Mouse (Mus musculus) Muller cell, postnatal 12 days (primary cell): ENCODE results near the gene Vav3.

Experiments used
- DNase-seq: peaks from one replicate; pipeline ENCODE4 v3.0.0-alpha.2; 2015; ENCODE audit errors: inconsistent ontology term

Gene Vav3

DNA sequence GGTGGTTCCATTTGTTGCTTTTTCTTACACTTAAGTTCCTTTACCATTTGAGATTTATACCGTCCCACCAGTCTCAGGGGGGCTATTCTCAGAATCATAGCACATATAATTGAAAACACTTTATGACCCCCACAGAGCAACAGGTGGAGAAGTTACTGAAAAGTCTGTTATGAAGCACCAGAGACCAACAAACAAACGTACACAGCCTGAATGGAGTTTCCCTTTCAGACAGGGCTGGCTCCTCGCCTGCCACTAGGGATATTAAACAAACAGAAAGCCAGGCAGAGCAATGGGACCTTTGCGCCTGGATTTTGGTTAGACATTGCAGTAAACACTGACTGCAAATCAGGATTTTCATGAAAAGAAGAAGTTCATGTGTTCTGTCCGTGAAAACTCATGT is 341.4 kb downstream of the Vav3 start:
- DNase-seq, result no peak

DNA sequence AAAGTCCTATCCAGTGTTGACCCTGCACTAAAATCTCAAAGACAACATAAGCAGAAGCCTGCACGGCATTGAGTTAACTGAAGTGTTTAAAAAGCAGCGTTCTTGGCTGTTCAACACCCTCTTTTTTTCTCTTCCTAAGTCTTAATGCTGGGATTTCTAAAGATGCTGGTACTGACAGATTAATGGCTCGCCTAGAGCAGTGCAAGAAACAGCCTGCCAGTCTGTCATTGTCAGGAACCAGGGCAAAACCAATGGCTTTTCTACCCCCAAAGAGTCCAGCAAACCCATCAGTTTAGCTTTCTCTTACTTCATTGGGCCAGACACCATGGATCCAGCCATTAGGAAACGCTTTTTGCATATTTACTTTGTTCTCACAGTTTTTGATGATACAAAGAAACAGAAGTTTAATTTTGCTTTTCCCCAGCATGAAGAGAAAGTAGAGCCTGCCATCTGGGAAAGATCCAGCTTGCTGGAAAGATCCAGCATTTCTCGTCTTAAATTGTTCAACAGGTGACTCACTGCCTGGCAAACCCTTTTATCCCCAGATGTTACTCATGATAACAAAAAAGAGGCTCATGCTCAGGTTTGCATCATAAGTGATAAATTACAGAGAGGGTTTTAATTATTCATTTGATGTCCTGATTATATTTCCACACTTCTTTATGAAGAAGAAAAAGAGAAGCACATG is 343.3 kb downstream of the Vav3 start:
- DNase-seq, result peak; percentile 29

DNA sequence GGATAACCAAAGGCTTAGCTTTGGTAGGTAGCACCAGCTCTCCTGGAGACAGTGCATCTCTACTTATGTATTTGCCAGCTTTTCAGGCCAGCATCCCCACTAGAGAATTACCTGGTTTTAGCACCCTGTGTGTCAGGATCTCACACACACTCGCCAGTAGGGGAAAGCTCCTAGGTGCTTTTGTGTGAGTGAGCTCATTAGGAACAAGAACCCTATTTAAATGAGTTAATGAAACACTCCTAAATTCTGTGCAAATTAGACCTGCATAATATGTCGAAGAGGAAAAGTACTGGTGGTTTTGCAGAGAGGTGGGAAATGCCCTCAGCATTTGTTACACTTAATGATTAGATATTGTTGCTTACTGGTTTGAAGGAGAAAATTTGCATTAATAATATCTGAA is 350.1 kb downstream of the Vav3 start:
- no peak for DNase-seq

DNA sequence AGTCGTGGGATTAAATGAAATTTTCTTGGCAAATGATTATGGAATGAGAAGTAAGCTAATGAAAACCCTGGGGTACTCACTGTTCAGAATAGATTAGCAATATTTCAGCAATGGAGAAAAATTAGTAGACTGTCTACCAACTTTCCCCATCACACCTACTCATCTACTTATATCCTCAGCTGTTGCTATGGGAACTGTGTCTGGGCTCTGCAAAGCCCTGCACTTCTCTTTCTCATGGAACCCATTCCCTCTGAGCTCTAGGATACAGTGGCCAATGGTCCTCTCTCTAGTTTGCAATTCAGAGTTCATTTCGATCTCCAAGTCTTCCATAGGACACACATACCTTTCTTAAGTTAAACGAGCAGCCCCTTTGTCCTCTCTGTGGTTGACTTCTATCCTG is 352.2 kb downstream of the Vav3 start:
- no peak for DNase-seq

DNA sequence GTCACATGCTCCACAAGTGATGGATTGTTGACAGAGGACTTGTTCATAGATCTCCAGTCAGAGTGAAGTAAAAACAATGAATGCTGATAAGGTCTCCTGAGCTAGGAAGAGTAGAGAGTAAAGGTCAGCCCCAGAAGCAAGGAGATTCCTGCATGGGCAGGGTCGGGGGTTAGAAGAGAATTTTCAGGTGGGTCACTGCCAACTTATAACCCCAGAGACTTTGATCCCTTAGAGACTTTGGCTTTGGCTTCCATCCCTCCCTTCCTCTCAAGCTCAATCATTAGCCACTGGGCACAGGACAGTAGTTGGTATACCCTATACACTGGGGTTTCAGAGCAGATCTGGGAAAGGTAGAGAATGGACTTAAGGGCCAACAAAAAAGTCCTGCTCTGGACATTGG is 360.8 kb downstream of the Vav3 start:
- no peak for DNase-seq

DNA sequence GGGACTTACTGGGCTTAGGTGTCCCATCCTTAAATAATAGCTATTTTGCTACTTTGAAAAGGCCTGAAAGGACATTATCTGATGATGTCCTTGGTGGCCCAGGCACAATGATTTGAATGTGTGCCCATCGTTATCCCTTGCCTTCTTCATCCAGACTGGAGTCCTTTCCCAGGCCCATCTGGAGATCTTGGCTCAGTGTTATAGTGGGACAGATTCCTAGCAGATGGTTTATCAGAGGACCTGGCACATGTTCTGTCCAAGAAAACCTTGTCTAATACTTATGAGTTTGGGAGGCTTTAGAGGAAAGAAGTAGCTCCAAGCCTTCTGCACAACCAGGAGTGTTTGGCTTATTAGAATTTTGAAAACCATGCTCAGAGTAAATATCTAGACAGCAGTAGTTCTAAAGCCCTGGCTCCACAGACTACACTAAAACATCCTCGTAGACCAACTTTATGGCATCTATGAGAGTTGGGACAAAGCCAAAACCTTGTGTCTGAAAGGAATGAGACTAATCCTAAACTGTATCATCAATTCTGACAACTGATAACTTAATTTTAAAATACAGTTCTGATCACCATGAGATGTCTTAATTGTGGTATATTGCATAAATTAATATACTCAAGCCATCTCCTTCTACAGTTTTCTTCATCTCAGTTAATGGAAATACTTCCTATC is 367.5 kb downstream of the Vav3 start:
- DNase-seq, result no peak

DNA sequence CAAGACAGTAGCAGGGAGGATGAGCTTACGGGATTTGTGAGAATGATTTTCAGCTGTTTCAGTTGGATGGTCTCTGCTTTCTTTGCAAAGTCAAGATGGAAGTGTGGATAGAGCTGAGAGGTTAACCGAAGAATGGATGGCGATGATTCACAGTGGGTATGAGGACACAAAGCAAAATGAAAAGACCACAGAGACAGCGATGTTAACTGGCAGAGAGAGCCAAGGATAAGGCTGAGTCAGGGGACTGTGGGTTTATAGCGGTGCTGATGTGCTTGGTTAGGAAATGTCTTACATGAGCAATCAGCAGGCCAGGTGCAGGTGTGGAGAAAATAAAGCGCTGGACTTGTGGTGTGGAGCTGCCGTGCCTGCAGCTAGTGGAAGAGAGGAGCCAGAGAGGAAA is 371.3 kb downstream of the Vav3 start:
- no peak for DNase-seq

DNA sequence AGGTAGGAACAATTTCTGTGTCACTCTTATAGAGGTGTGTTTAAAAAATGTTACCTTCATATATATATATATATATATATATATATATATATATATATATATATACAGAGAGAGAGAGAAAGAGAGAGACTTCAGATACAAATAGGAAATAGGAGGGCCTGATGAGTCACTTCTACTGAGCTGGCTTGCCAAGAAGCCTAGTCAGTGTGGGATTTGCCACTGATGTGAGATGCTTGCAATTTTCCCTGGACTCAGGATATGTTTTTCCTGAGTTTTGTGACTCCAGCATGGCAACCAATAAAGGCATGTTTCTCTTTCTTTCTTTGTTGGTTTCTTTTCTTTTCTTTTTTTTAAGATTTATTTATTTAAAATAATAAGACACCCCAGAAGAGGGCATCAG is 374.0 kb downstream of the Vav3 start:
- DNase-seq, result no peak

DNA sequence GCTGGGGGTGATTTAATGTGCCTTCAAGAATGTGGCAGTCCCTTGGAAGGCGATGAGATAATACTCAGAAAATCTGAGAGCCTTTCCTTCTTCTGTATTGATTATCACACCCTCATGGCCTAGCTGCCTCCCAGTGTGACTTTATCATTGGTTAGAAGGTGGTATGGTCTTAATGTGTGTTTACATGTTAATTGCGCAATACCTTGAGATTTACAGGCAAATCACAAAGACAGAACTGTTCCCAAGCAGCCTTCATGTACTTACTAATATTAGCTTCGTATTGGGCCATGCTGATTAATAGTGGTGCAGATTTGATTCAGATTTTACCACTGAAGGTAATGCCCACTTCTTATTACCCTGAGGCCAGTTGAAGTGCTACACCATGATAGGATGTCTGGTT is 381.3 kb downstream of the Vav3 start:
- no peak for DNase-seq

DNA sequence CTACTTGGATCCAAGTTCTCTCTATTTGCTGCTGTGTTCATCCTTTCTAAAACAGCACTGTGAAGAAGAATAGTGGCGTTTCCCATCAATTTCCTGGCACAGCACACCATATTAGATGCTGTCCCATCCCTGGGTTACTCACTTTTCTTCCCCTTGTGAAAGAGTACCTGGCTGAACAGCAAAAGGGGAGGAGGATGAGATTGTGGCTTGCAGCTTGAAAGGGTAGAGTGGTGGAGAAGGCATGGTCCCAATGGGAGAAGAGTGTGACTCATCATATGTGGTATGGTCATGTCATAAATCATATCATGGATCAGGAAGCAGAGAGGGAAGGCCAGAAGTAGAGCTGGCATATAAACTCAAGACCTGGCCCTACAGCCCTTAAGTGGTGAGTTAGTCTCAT is 386.3 kb downstream of the Vav3 start:
- no peak for DNase-seq

DNA sequence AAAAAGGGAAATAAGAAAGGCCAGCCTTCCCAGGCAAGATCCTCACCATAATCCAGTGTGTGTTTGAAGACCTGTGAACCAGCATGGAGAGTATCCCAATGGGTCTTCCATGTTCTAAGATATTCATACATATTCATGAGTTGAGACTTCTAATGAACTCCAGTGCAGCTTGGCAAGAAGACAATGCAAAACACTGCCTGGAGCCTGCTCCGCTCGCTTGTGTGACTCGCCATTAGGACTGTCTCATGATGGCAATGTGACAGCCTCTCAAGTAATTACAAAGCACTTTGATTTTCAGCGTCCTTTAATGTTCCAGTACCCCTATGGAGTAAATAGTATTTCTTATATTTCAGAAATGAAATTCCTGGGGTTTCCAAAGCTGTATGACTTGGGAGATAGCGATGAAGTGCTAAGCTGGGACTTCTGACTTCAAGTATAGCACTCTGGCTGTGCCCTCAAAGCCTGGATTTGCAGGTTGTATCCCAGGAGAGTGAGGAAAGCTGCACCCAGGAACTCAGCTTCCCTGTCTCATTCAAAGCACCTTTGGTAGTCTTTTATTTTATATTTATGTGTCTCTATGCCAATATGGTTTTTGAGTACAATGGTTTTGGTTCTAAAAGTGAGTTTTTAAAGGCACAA is 391.3 kb downstream of the Vav3 start:
- DNase-seq, result peak; percentile 22

DNA sequence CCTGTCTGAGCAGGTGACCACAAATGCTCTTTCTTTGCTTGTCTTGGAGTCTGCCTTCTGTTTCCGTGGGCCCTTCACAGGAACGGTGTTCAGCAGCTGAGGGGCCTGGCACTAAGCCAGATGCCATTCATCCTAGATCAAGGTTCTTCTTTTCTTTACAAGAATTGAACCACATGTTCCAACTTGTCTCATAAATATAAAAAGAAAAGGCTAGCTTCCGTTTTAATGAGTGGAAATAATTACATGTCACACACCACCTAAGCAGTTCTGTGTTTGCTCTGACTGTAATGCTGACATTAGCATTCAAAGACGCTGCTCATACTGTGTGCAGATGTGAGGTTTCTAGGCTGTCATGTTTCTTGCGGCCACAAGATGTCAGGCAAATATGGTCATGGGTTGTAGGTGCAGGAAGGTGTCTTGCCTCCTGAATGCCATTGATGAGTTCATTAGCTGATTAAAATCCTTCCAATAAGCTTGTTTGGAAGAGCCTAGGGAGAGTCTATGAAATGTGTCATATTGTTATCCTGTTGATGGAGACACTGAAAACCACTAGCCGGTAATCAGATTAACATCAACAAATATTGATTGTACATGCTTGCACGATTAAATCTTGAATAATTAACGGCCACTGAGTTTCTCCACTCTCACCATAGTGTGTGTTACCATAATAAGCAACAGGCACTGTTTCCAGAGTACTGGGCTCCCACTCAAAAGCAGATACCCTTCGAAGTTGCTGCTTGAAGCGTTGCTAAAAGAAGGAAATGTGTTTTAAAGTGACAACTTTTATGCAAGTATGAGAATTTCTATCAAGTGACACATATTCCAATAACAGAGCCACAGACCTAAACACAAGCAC is 392.1 kb downstream of the Vav3 start:
- peak; percentile 27 for DNase-seq
